Mouse (Mus musculus): ENCODE results near the gene Trim58. TPM values are rescaled to one million over a fixed set of nuclear protein-coding genes. Genes with fewer than 3 reads are reported as not detected.

The Trim58 gene
- 0.31 and 0.39 TPM in 2 replicates for polyA plus RNA-seq (2014; fragmentation: Nextera tagmentation; extraction: Ambion mirVana)

DNA sequence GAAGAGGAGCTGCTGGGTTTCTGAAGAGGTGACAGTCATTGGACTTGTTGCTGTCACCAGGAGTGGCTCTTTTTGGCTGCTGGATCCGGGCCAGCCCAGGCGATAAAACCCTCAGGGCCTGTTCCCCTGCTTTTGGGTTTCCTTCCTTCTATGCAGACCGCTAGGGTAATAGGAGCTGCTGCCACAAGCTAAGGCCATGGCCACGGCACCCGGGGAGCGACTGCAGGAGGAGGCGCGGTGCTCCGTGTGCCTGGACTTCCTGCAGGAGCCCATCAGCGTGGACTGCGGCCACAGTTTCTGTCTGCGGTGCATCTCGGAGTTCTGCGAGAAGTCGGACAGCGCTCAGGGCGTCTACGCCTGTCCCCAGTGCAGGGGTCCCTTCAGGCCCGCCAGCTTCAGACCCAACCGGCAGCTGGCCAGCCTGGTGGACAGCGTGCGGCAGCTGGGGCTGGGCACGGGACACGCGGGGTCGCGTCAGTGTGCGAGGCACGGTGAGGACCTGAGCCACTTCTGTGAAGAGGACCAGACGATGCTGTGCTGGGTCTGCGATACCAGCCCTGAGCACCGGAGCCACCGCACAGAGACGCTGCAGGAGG lies at the start of gene Trim58:
TSS of gene Trim58 (plus strand) at position 194 of the 596 bp plus-strand sequence.
- peak within 1 kb of the TSS; percentile 82 for H3K4me2 ChIP-seq (ENCODE audit: low read depth)
- peak within 1 kb of the TSS; percentile 32 for H3K4me3 ChIP-seq (ENCODE audit: low read depth, low read length)
- H3K4me1 ChIP-seq (ENCODE audit: control insufficient read depth, insufficient read depth, low read length): peaks cover 4% of the 10 kb centered on the region
- 5% methylated on average over 34 of the region's 34 CpGs for WGBS
- no peak within 1 kb of the TSS for H3K27ac ChIP-seq (ENCODE audit: low read depth, low read length)
- DNase-seq (ENCODE audit: low spot score) (peak; percentile 59), ATAC-seq (ENCODE audit: insufficient read depth, low FRiP score, low TSS enrichment) (no peak)
- H3K27me3 ChIP-seq (ENCODE audit: control insufficient read depth, insufficient read depth, low read length): 0 out of 2 replicates have a peak, but pooled peaks cover 6% of the 10 kb centered on the region
- no peaks in the 10 kb centered on the region for H3K36me3 ChIP-seq (ENCODE audit: control insufficient read depth, insufficient read depth, low read length)
- no peaks in the 10 kb centered on the region for H3K9me3 ChIP-seq (ENCODE audit: control insufficient read depth, low read length)
- peak within 1 kb of the TSS; percentile 50 for H3K9ac ChIP-seq (ENCODE audit: low read length)

DNA sequence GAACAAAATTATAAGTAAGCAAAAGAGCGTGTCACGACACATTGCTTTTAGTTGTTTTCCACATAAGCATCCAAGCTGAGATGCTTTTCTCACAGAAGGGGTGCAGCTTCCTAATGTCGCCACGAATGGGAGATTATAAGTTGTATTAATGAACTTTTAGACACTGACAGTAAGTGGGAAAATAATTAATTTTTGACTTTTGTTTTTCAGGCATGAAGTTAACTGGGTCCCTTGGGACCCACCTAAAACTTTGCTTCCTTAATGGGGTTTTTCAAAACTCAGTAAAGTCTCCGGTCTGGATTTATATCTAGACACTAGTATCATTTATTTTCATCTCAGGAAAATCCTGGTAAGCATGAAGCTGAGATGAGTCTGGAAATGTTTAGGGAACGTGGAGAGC lies 45.5 kb upstream of the Trim58 start, which contains the start of gene Olfr324:
TSS of gene Olfr324 (plus strand) at position 301 of the 400 bp plus-strand sequence.
- WGBS: 80% methylated on average over 6 of the region's 6 CpGs
- Histone ChIP-seq H3K4me1 (ENCODE audit: control insufficient read depth, insufficient read depth, low read length) (no peaks in the 10 kb centered on the region), H3K27me3 (ENCODE audit: control insufficient read depth, insufficient read depth, low read length) (no peaks in the 10 kb centered on the region), H3K36me3 (ENCODE audit: control insufficient read depth, insufficient read depth, low read length) (no peaks in the 10 kb centered on the region), H3K9ac (ENCODE audit: low read length) (no peak within 1 kb of the TSS), H3K4me3 (ENCODE audit: low read depth, low read length) (no peak within 1 kb of the TSS), H3K4me2 (ENCODE audit: low read depth) (no peak within 1 kb of the TSS), H3K9me3 (ENCODE audit: control insufficient read depth, low read length) (no peaks in the 10 kb centered on the region), H3K27ac (ENCODE audit: low read depth, low read length) (no peak within 1 kb of the TSS)
- DNase-seq (ENCODE audit: low spot score) (no peak), ATAC-seq (ENCODE audit: insufficient read depth, low FRiP score, low TSS enrichment) (no peak)

DNA sequence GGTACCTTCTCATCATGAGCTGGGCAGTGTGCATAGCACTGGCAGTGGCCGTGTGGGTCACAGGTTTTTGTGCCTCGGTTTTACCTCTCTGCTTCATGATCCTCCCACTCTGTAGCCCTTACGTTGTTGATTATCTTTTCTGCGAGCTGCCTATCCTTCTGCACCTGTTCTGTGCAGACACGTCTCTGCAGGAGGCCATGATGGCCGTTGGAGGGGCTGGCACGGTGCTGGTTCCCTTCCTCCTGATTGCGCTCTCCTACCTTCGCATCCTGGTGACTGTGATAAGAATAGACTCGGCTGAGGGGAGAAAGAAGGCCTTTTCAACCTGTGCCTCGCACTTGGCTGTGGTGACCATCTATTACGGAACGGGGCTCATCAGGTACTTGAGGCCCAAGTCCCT lies 42.4 kb upstream of the Trim58 start:
- 88% methylated on average over 13 of the region's 13 CpGs for WGBS

DNA sequence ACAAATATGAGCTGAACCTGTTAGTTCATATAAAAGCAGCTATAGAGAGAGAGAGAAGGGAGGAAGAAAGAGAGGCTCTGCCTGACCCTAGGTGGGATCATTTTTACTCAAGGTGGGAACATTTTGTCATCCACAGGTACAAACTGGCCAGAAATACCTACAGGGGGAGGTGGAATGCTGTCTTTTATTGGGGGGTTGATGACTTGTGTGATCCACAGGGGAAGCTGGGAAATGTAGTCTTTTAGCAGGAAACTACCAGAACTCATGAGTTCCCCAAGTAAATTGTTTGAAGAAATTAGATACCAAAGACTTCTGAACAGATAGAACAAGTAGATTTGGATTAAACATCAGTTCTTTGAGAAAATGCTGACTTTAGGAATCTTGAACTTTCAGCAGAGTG lies 38.2 kb upstream of the Trim58 start:
- H3K27me3 ChIP-seq (ENCODE audit: control insufficient read depth, insufficient read depth, low read length): no peaks in the 10 kb centered on the region
- H3K36me3 ChIP-seq (ENCODE audit: control insufficient read depth, insufficient read depth, low read length): no peaks in the 10 kb centered on the region
- no peaks in the 10 kb centered on the region for H3K4me1 ChIP-seq (ENCODE audit: control insufficient read depth, insufficient read depth, low read length)
- DNase-seq (ENCODE audit: low spot score) (no peak), ATAC-seq (ENCODE audit: insufficient read depth, low FRiP score, low TSS enrichment) (no peak)
- no peak overlapping the region for H3K4me3 ChIP-seq (ENCODE audit: low read depth, low read length)
- H3K27ac ChIP-seq (ENCODE audit: low read depth, low read length): no peak overlapping the region
- no peaks in the 10 kb centered on the region for H3K9me3 ChIP-seq (ENCODE audit: control insufficient read depth, low read length)
- no peak overlapping the region for H3K4me2 ChIP-seq (ENCODE audit: low read depth)
- H3K9ac ChIP-seq (ENCODE audit: low read length): no peak overlapping the region

More for the DNA sequence above, 42.4 kb upstream of the Trim58 start:
- Histone ChIP-seq H3K9me3 (ENCODE audit: control insufficient read depth, low read length) (no peaks in the 10 kb centered on the region), H3K4me2 (ENCODE audit: low read depth) (no peak overlapping the region), H3K4me1 (ENCODE audit: control insufficient read depth, insufficient read depth, low read length) (no peaks in the 10 kb centered on the region), H3K27ac (ENCODE audit: low read depth, low read length) (no peak overlapping the region), H3K9ac (ENCODE audit: low read length) (no peak overlapping the region), H3K4me3 (ENCODE audit: low read depth, low read length) (no peak overlapping the region), H3K36me3 (ENCODE audit: control insufficient read depth, insufficient read depth, low read length) (no peaks in the 10 kb centered on the region), H3K27me3 (ENCODE audit: control insufficient read depth, insufficient read depth, low read length) (no peaks in the 10 kb centered on the region)
- DNase-seq (ENCODE audit: low spot score) (no peak), ATAC-seq (ENCODE audit: insufficient read depth, low FRiP score, low TSS enrichment) (no peak)

DNA sequence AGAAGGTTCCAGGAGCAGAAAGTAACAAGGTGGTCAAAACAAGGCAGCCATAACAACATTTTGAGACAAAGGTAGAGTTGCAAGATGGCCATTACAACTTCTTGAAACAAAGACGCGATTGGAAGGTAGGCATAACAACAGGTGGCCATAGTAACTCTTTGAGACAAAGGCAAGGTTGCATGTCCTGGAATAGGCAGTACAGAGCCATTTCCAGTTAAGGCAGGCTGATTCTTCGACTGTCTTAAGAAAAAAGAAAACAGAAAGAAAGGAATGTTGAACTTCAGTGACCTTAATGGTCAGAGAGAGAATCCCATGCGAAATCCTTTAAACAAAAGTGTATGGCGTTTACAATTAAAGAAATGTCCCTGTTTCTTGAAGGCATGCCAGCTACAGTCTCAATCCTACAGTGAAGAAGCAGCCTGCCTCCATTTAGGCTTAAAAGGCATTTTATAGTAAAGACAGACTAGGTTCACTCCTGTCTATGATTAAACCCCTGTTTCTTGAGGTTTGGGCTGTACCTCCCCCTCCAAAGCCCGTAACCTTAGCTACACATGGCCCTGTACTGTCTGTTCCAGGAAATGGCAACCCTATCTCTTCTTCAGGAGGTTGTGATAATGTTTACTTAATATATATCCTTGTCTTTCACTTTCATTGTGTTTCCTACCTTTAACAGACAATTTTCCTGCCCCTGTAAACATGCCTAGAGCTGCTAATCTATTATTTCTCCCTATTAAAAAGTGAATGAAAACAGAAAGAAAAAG lies 37.3 kb upstream of the Trim58 start:
- no peak for ATAC-seq (ENCODE audit: insufficient read depth, low FRiP score, low TSS enrichment)
- no peak for DNase-seq (ENCODE audit: low spot score)
- H3K4me1 ChIP-seq (ENCODE audit: control insufficient read depth, insufficient read depth, low read length): no peaks in the 10 kb centered on the region
- no peak overlapping the region for H3K4me3 ChIP-seq (ENCODE audit: low read depth, low read length)
- no peaks in the 10 kb centered on the region for H3K9me3 ChIP-seq (ENCODE audit: control insufficient read depth, low read length)
- no peak overlapping the region for H3K9ac ChIP-seq (ENCODE audit: low read length)
- WGBS: 86% methylated on average over 6 of the region's 6 CpGs
- no peaks in the 10 kb centered on the region for H3K27me3 ChIP-seq (ENCODE audit: control insufficient read depth, insufficient read depth, low read length)
- H3K36me3 ChIP-seq (ENCODE audit: control insufficient read depth, insufficient read depth, low read length): no peaks in the 10 kb centered on the region
- H3K4me2 ChIP-seq (ENCODE audit: low read depth): no peak overlapping the region
- H3K27ac ChIP-seq (ENCODE audit: low read depth, low read length): no peak overlapping the region

DNA sequence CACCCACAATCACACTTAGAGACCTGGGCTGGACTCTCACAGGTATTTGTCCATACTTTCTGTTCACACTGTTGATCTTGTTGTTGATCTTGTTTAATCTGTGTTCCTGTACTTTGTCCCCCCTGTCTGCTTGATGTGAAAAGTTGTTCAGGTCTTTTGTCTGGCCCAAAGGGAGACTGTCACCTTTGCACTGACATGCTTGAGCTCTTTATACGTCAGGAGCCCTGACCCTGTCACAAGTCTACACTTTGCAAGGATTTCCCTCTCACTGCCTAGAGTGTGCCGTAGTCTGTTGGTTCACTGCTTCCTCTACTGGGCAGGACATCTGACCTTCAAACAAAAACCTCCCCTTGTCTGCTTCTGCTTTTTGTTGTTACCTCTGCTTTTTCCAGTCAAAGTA lies 35.6 kb upstream of the Trim58 start:
- 85% methylated on average over 2 of the region's 2 CpGs for WGBS

DNA sequence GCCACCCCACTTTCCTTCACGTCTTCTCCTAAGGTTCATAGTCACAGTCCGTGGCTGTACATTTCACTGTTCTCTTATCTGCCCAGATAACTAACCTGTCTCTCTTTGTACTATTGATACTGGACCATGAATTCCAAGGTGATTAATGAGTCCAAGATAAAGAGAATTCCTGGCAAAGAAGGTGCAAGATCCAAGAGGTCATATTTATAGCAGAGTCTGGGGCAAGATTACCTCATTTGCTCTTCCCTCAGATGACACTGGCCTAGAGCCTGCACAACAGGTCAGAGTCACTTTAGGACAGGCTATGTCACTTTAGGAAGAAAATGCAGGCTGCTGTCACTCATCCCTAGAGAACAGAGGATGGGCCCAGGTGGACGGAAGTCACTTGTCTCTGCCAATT lies 35.0 kb upstream of the Trim58 start:
- Histone ChIP-seq H3K9ac (ENCODE audit: low read length) (no peak overlapping the region), H3K36me3 (ENCODE audit: control insufficient read depth, insufficient read depth, low read length) (no peaks in the 10 kb centered on the region), H3K4me2 (ENCODE audit: low read depth) (no peak overlapping the region), H3K27ac (ENCODE audit: low read depth, low read length) (no peak overlapping the region), H3K4me1 (ENCODE audit: control insufficient read depth, insufficient read depth, low read length) (no peaks in the 10 kb centered on the region), H3K27me3 (ENCODE audit: control insufficient read depth, insufficient read depth, low read length) (no peaks in the 10 kb centered on the region), H3K4me3 (ENCODE audit: low read depth, low read length) (no peak overlapping the region), H3K9me3 (ENCODE audit: control insufficient read depth, low read length) (no peaks in the 10 kb centered on the region)
- ATAC-seq (ENCODE audit: insufficient read depth, low FRiP score, low TSS enrichment) (no peak), DNase-seq (ENCODE audit: low spot score) (no peak)
- 93% methylated on average over 3 of the region's 3 CpGs for WGBS

More for the DNA sequence above, 35.6 kb upstream of the Trim58 start:
- DNase-seq (ENCODE audit: low spot score): no peak
- Histone ChIP-seq H3K9ac (ENCODE audit: low read length) (no peak overlapping the region), H3K9me3 (ENCODE audit: control insufficient read depth, low read length) (no peaks in the 10 kb centered on the region), H3K4me2 (ENCODE audit: low read depth) (no peak overlapping the region), H3K36me3 (ENCODE audit: control insufficient read depth, insufficient read depth, low read length) (no peaks in the 10 kb centered on the region), H3K27ac (ENCODE audit: low read depth, low read length) (no peak overlapping the region), H3K4me1 (ENCODE audit: control insufficient read depth, insufficient read depth, low read length) (no peaks in the 10 kb centered on the region), H3K27me3 (ENCODE audit: control insufficient read depth, insufficient read depth, low read length) (no peaks in the 10 kb centered on the region), H3K4me3 (ENCODE audit: low read depth, low read length) (no peak overlapping the region)
- ATAC-seq (ENCODE audit: insufficient read depth, low FRiP score, low TSS enrichment): no peak

DNA sequence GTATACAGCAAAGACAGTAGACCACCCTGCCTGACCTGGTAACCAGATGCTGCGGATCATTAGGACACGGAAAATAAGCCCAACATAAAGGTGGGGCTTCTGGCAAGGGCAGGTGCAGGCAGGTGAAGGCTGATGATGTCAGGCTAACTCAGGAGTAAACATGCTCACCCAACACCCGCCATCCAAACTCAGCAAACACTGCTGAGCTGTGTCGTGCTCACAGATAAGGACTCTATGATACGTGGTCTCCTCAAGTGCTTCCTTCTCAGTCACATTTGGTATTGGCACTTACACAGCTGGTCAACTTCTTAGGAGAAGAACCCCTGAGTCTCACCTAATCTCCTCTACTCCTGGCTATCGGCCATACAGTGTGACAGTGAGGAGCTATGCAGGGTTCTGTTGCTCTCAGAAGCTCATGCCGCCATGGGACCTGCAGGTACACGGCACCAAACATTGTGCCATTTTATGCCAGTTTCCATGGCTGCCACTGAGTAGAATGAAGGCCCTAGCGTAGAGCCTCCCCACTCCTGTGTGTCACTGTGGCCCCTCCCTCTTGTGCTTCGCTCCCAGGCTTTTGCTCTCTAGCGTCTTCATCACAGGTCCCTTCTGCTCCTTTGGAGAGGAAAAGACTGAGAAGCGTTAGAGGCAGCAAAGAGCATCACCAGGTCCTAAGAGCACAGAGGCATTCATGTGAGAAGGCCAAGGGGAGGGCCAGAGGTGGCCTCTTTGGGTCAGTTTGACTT lies 33.9 kb upstream of the Trim58 start:
- Histone ChIP-seq H3K9me3 (ENCODE audit: control insufficient read depth, low read length) (no peaks in the 10 kb centered on the region), H3K9ac (ENCODE audit: low read length) (no peak overlapping the region), H3K27me3 (ENCODE audit: control insufficient read depth, insufficient read depth, low read length) (no peaks in the 10 kb centered on the region), H3K36me3 (ENCODE audit: control insufficient read depth, insufficient read depth, low read length) (no peaks in the 10 kb centered on the region), H3K27ac (ENCODE audit: low read depth, low read length) (no peak overlapping the region), H3K4me3 (ENCODE audit: low read depth, low read length) (no peak overlapping the region), H3K4me1 (ENCODE audit: control insufficient read depth, insufficient read depth, low read length) (no peaks in the 10 kb centered on the region), H3K4me2 (ENCODE audit: low read depth) (no peak overlapping the region)
- no peak for ATAC-seq (ENCODE audit: insufficient read depth, low FRiP score, low TSS enrichment)
- WGBS: 91% methylated on average over 12 of the region's 12 CpGs
- no peak for DNase-seq (ENCODE audit: low spot score)
